In genomic region chr1:127408957-127409423, GRCm38 (mm10) we compare ENCODE assay signal across 9 mouse cellular contexts.
DNase-seq lines count a peak whose midpoint lies in the region; ATAC-seq lines count a peak whose summit lies in the region.
"Had no signal": no experiment of that assay in that cellular context is flagged by ENCODE, and none has a peak within 500 bp of the region (broad histone marks: within the 10 kb centered on the region; RNA-seq: fewer than 3 reads in every experiment).

No protein-coding gene starts in this region.

- H3K4me1 ChIP-seq in limb, embryonic 10.5 days: peaks cover 9% of the 10 kb centered on the region; the same call in 1 of the 2 replicates
- H3K4me1 ChIP-seq in midbrain, embryonic 15.5 days: peaks cover 7% of the 10 kb centered on the region; the same call in 1 of the 2 replicates

- peaks cover 12% of the 10 kb centered on the region for H3K36me3 ChIP-seq in limb, embryonic 10.5 days
- H3K36me3 ChIP-seq in midbrain, embryonic 15.5 days (replicated peaks): peaks cover 9% of the 10 kb centered on the region; the same call in 1 of the 2 replicates

- H3K27me3 ChIP-seq in limb, embryonic 10.5 days (ENCODE audit: low read depth, poor library complexity, severe bottlenecking): no peaks in the 10 kb centered on the region
- no peaks in the 10 kb centered on the region for H3K27me3 ChIP-seq in midbrain, embryonic 15.5 days (replicated peaks)
- H3K27me3 ChIP-seq: CH12.LX had no signal

- WGBS in limb, embryonic 10.5 days: 68% methylated on average over 2 of the region's 2 CpGs
- WGBS in midbrain, embryonic 15.5 days: 26% methylated on average over 1 of the region's 2 CpGs

- intact Hi-C loops in gastrocnemius, postnatal 36 days (cut with DNase I): loop anchor here (2.0 kb wide), 1 partner anchor 206 kb away; no protein-coding TSS in a partner anchor

- no peak overlapping the region for H3K9ac ChIP-seq in midbrain, embryonic 15.5 days

- no peaks in the 10 kb centered on the region for H3K9me3 ChIP-seq in limb, embryonic 10.5 days (replicated peaks)
- H3K9me3 ChIP-seq in midbrain, embryonic 15.5 days: no peaks in the 10 kb centered on the region

- peak; percentile 16; the same call in 1 of the 2 replicates for ATAC-seq in granulocyte monocyte progenitor cell, adult 5-6 weeks (replicated peaks; ENCODE audit: poor library complexity, severe bottlenecking)
- ATAC-seq in midbrain, embryonic 15.5 days (replicated peaks): peak; percentile 77
- ATAC-seq in cerebellum, adult (ENCODE audit: insufficient number of reproducible peaks, low FRiP score, low TSS enrichment): no peak

- peak overlapping the region; percentile 46; the same call in 1 of the 2 replicates for H3K27ac ChIP-seq in limb, embryonic 10.5 days
- 0 out of 2 replicates have a peak overlapping the region, but pooled peaks have one; percentile 0 for H3K27ac ChIP-seq in midbrain, embryonic 15.5 days

- no peak overlapping the region for H3K4me2 ChIP-seq in midbrain, embryonic 15.5 days

- peak; percentile 22 for DNase-seq in layer of hippocampus, adult 11-12 months (ENCODE audit: low spot score)
- no peak for DNase-seq in layer of hippocampus, adult 9-11 months
- DNase-seq in limb, embryonic 10.5 days (ENCODE audit: low spot score): no peak
- no peak for DNase-seq in gastrocnemius, postnatal 36 days
- DNase-seq in cerebellum, adult 9-11 months: no peak

- no peak overlapping the region for H3K4me3 ChIP-seq in limb, embryonic 10.5 days
- H3K4me3 ChIP-seq in midbrain, embryonic 15.5 days: no peak overlapping the region
